Mouse (Mus musculus) gastrocnemius, postnatal 36 days (tissue): ENCODE results near the gene Kcnk13. TPM values are rescaled to one million over a fixed set of nuclear protein-coding genes. Genes with fewer than 3 reads are reported as not detected.

Experiments
- DNase-seq, 2 experiments: peaks; one replicate each; pipeline ENCODE4 v3.0.0; 2022
- intact Hi-C: fragments of 180-260 bp; cut with DNase I; formaldehyde crosslinking; loops from one replicate; pipeline ENCODE4 v1.15.1; 2025
- microRNA-seq, 2 experiments: library from miRNA; unstranded; fragments of <30 nt; microRNA quantifications; one replicate each; pipeline ENCODE4 v1.2.0; 2021
- total RNA-seq, 2 experiments: library from RNA; stranded (reverse); gene quantifications; 2 replicates each; pipeline ENCODE4 v1.2.3; 2021

Gene Kcnk13
- total RNA-seq, 2 experiments from 2014 or later, result 0.10 to 0.47 TPM

GRCm38 (mm10) chr12:100073201-100073672 lies 108.9 kb downstream of the Kcnk13 start:
- no peak for DNase-seq
- intact Hi-C loops, result no loop called here

- intact Hi-C loops, result no loop called here
- no peak for DNase-seq
These were observed 111.4 kb downstream of the Kcnk13 start for GRCm38 (mm10) chr12:100075715-100076114.

GRCm38 (mm10) chr12:100079636-100080286 lies 115.5 kb downstream of the Kcnk13 start:
- intact Hi-C loops, result no loop called here
- DNase-seq, result peak in 1 of 2 experiments; percentile 60

- DNase-seq, result no peak
- intact Hi-C loops, result no loop called here
These were observed 123.7 kb downstream of the Kcnk13 start for GRCm38 (mm10) chr12:100088026-100088425.

- intact Hi-C loops, result no loop called here
- DNase-seq, result no peak
These were observed 125.0 kb downstream of the Kcnk13 start for GRCm38 (mm10) chr12:100089265-100089664.

- DNase-seq, result no peak
- intact Hi-C loops, result no loop called here
These were observed 126.5 kb downstream of the Kcnk13 start for GRCm38 (mm10) chr12:100090750-100091149.

GRCm38 (mm10) chr12:100093046-100093445 lies 128.7 kb downstream of the Kcnk13 start:
- no peak for DNase-seq
- intact Hi-C loops, result no loop called here

GRCm38 (mm10) chr12:100099971-100100706 lies 135.8 kb downstream of the Kcnk13 start:
- DNase-seq, result no peak
- intact Hi-C loops, result loop anchor here (5.0 kb wide), 1 partner anchor 1013 kb away; no protein-coding TSS in a partner anchor

GRCm38 (mm10) chr12:100100707-100101030 lies 136.4 kb downstream of the Kcnk13 start:
- no peak for DNase-seq
- intact Hi-C loops, result loop anchor here (5.0 kb wide), 1 partner anchor 1013 kb away; no protein-coding TSS in a partner anchor

GRCm38 (mm10) chr12:100101651-100102050 lies 137.4 kb downstream of the Kcnk13 start:
- intact Hi-C loops, result loop anchor here (5.0 kb wide), 1 partner anchor 1014 kb away; no protein-coding TSS in a partner anchor
- no peak for DNase-seq

GRCm38 (mm10) chr12:100104530-100104929 lies 140.2 kb downstream of the Kcnk13 start:
- intact Hi-C loops, result loop anchor here (5.0 kb wide), 1 partner anchor 1017 kb away; no protein-coding TSS in a partner anchor

GRCm38 (mm10) chr12:100106275-100106895 lies 142.1 kb downstream of the Kcnk13 start:
- intact Hi-C loops, result loop anchor here (5.0 kb wide), 2 partner anchors 139 to 209 kb away; no protein-coding TSS in a partner anchor
- peak in 1 of 2 experiments; percentile 59 for DNase-seq

More at GRCm38 (mm10) chr12:100104530-100104929, 140.2 kb downstream of the Kcnk13 start:
- DNase-seq, result no peak

GRCm38 (mm10) chr12:100107436-100107835 lies 143.1 kb downstream of the Kcnk13 start:
- intact Hi-C loops, result loop anchor here (5.0 kb wide), 2 partner anchors 140 to 210 kb away; no protein-coding TSS in a partner anchor
- no peak for DNase-seq

GRCm38 (mm10) chr12:100109986-100110696 lies 145.8 kb downstream of the Kcnk13 start, which contains the start of gene Psmc1:
TSS of gene Psmc1 (plus strand) at chr12:100110154.
- intact Hi-C loops, result loop anchor here (5.0 kb wide), 2 partner anchors 143 to 213 kb away; no protein-coding TSS in a partner anchor
- peak; percentile 66 to 70 for DNase-seq

Small RNA genes lying within 50 kb of the gene (microRNA-seq; reads per million reads assigned to microRNA genes)
- gene Gm23291, result 0 reads per million in 2 experiments

Other genes starting within 250 kb of the Kcnk13 start
- gene Efcab11, start 80.1 kb upstream of the Kcnk13 start, total RNA-seq, result not detected
- 1 to 10 TPM; 2.9 to 4.0 TPM for gene Tdp1, start 80.0 kb upstream of the Kcnk13 start, total RNA-seq
- 100 to 1,000 TPM; 133 to 134 TPM for gene Psmc1, start 145.7 kb downstream of the Kcnk13 start, total RNA-seq
- 1 to 10 TPM; 6.8 to 9.3 TPM for gene Nrde2, start 195.2 kb downstream of the Kcnk13 start, total RNA-seq
- 100 to 1,000 TPM; 484 to 513 TPM for gene Calm1, start 234.9 kb downstream of the Kcnk13 start, total RNA-seq